Mouse (Mus musculus): ENCODE results near the gene E130308A19Rik. TPM values are rescaled to one million over a fixed set of nuclear protein-coding genes. Genes with fewer than 3 reads are reported as not detected.

The E130308A19Rik gene
- polyA plus RNA-seq, 1 experiment from 2014 or later = 45.7 TPM

- Histone ChIP-seq H3K27ac (replicated peaks) (no peak overlapping the region), H3K27me3 (replicated peaks) (no peaks in the 10 kb centered on the region), H3K4me2 (no peak overlapping the region), H3K4me1 (no peaks in the 10 kb centered on the region), H3K9ac (replicated peaks) (no peak overlapping the region), H3K9me3 (replicated peaks) (no peaks in the 10 kb centered on the region), H3K4me3 (replicated peaks) (no peak overlapping the region), H3K36me3 (peaks cover 9% of the 10 kb centered on the region; the same call in 1 of the 2 replicates)
- 76% methylated on average over 3 of the region's 3 CpGs for WGBS
- ATAC-seq (ENCODE audit: low FRiP score) = no peak
Measured at GRCm38 (mm10) chr4:59604892-59605291, 21.1 kb upstream of the E130308A19Rik start.

- H3K4me3 ChIP-seq (replicated peaks) = no peak overlapping the region
- ATAC-seq (ENCODE audit: low FRiP score) = no peak
- no peaks in the 10 kb centered on the region for H3K4me1 ChIP-seq
- 93% methylated on average over 3 of the region's 3 CpGs for WGBS
- H3K9ac ChIP-seq (replicated peaks) = no peak overlapping the region
- H3K36me3 ChIP-seq = peaks cover 9% of the 10 kb centered on the region; the same call in 1 of the 2 replicates
- H3K27ac ChIP-seq (replicated peaks) = no peak overlapping the region
- H3K27me3 ChIP-seq (replicated peaks) = no peaks in the 10 kb centered on the region
- no peak overlapping the region for H3K4me2 ChIP-seq
- H3K9me3 ChIP-seq (replicated peaks) = no peaks in the 10 kb centered on the region
Measured at GRCm38 (mm10) chr4:59605501-59605900, 20.5 kb upstream of the E130308A19Rik start.

GRCm38 (mm10) chr4:59610411-59610810 is 15.6 kb upstream of the E130308A19Rik start:
- WGBS = 75% methylated on average over 3 of the region's 3 CpGs
- no peak overlapping the region for H3K4me2 ChIP-seq
- H3K27ac ChIP-seq (replicated peaks) = no peak overlapping the region
- H3K9me3 ChIP-seq (replicated peaks) = no peaks in the 10 kb centered on the region
- no peaks in the 10 kb centered on the region for H3K4me1 ChIP-seq
- H3K9ac ChIP-seq (replicated peaks) = no peak overlapping the region
- no peak overlapping the region for H3K4me3 ChIP-seq (replicated peaks)
- peaks cover 16% of the 10 kb centered on the region for H3K36me3 ChIP-seq
- H3K27me3 ChIP-seq (replicated peaks) = no peaks in the 10 kb centered on the region
- ATAC-seq (ENCODE audit: low FRiP score) = no peak

GRCm38 (mm10) chr4:59614986-59615385 is 11.0 kb upstream of the E130308A19Rik start:
- no peaks in the 10 kb centered on the region for H3K9me3 ChIP-seq (replicated peaks)
- H3K36me3 ChIP-seq = peaks cover 13% of the 10 kb centered on the region
- no peak overlapping the region for H3K9ac ChIP-seq (replicated peaks)
- no peak for ATAC-seq (ENCODE audit: low FRiP score)
- no peak overlapping the region for H3K4me2 ChIP-seq
- H3K27ac ChIP-seq (replicated peaks) = no peak overlapping the region
- 47% methylated on average over 1 of the region's 1 CpGs for WGBS
- no peaks in the 10 kb centered on the region for H3K4me1 ChIP-seq
- H3K4me3 ChIP-seq (replicated peaks) = no peak overlapping the region
- H3K27me3 ChIP-seq (replicated peaks) = no peaks in the 10 kb centered on the region

GRCm38 (mm10) chr4:59619611-59620245 is 6.3 kb upstream of the E130308A19Rik start:
- Histone ChIP-seq H3K9ac (replicated peaks) (no peak overlapping the region), H3K4me3 (replicated peaks) (no peak overlapping the region), H3K4me1 (no peaks in the 10 kb centered on the region), H3K27ac (replicated peaks) (no peak overlapping the region), H3K9me3 (replicated peaks) (no peaks in the 10 kb centered on the region), H3K4me2 (no peak overlapping the region), H3K36me3 (no peaks in the 10 kb centered on the region), H3K27me3 (replicated peaks) (no peaks in the 10 kb centered on the region)
- ATAC-seq (ENCODE audit: low FRiP score) = no peak
- WGBS = 89% methylated on average over 5 of the region's 5 CpGs

- H3K36me3 ChIP-seq = no peaks in the 10 kb centered on the region
- H3K4me2 ChIP-seq = peak overlapping the region; percentile 68
- WGBS = under 1% methylated on average over 18 of the region's 18 CpGs
- ATAC-seq (ENCODE audit: low FRiP score) = no peak; the same call in 1 of the 2 replicates
- peak overlapping the region; percentile 93 for H3K27ac ChIP-seq (replicated peaks)
- no peaks in the 10 kb centered on the region for H3K27me3 ChIP-seq (replicated peaks)
- peak overlapping the region; percentile 95 for H3K4me3 ChIP-seq (replicated peaks)
- H3K4me1 ChIP-seq = peaks cover 25% of the 10 kb centered on the region
- H3K9ac ChIP-seq (replicated peaks) = peak overlapping the region; percentile 97
- no peaks in the 10 kb centered on the region for H3K9me3 ChIP-seq (replicated peaks)
Measured at GRCm38 (mm10) chr4:59625676-59625997, 374 bp upstream of the E130308A19Rik start.

GRCm38 (mm10) chr4:59628255-59628654 is 2.2 kb downstream of the E130308A19Rik start:
- Histone ChIP-seq H3K27me3 (replicated peaks) (no peaks in the 10 kb centered on the region), H3K4me2 (peak overlapping the region; percentile 32), H3K9me3 (replicated peaks) (no peaks in the 10 kb centered on the region), H3K9ac (replicated peaks) (no peak overlapping the region; the same call in 1 of the 2 replicates), H3K27ac (replicated peaks) (no peak overlapping the region), H3K4me1 (peaks cover 28% of the 10 kb centered on the region), H3K4me3 (replicated peaks) (no peak overlapping the region), H3K36me3 (no peaks in the 10 kb centered on the region)
- no peak for ATAC-seq (ENCODE audit: low FRiP score)
- WGBS = 24% methylated on average over 4 of the region's 4 CpGs

GRCm38 (mm10) chr4:59629076-59629874 is 3.3 kb downstream of the E130308A19Rik start:
- Histone ChIP-seq H3K27me3 (replicated peaks) (no peaks in the 10 kb centered on the region), H3K4me1 (peaks cover 33% of the 10 kb centered on the region), H3K36me3 (no peaks in the 10 kb centered on the region), H3K9ac (replicated peaks) (no peak overlapping the region), H3K27ac (replicated peaks) (no peak overlapping the region), H3K4me3 (replicated peaks) (no peak overlapping the region), H3K9me3 (replicated peaks) (no peaks in the 10 kb centered on the region), H3K4me2 (peak overlapping the region; percentile 26)
- ATAC-seq (ENCODE audit: low FRiP score) = no peak
- 7% methylated on average over 7 of the region's 7 CpGs for whole genome bisulfite sequencing

GRCm38 (mm10) chr4:59630122-59630521 is 4.1 kb downstream of the E130308A19Rik start:
- peak overlapping the region; percentile 37; the same call in 1 of the 2 replicates for H3K27ac ChIP-seq (replicated peaks)
- no peaks in the 10 kb centered on the region for H3K36me3 ChIP-seq
- no peaks in the 10 kb centered on the region for H3K27me3 ChIP-seq (replicated peaks)
- H3K4me1 ChIP-seq = peaks cover 36% of the 10 kb centered on the region
- no peak overlapping the region for H3K4me2 ChIP-seq
- 43% methylated on average over 9 of the region's 9 CpGs for WGBS
- ATAC-seq (ENCODE audit: low FRiP score) = no peak
- H3K4me3 ChIP-seq (replicated peaks) = no peak overlapping the region
- H3K9ac ChIP-seq (replicated peaks) = no peak overlapping the region
- no peaks in the 10 kb centered on the region for H3K9me3 ChIP-seq (replicated peaks)

GRCm38 (mm10) chr4:59634532-59634931 is 8.5 kb downstream of the E130308A19Rik start:
- no peak for ATAC-seq (ENCODE audit: low FRiP score)
- Histone ChIP-seq H3K27me3 (replicated peaks) (no peaks in the 10 kb centered on the region), H3K9me3 (replicated peaks) (no peaks in the 10 kb centered on the region), H3K36me3 (no peaks in the 10 kb centered on the region), H3K27ac (replicated peaks) (no peak overlapping the region), H3K4me1 (peaks cover 17% of the 10 kb centered on the region), H3K4me2 (no peak overlapping the region), H3K9ac (replicated peaks) (no peak overlapping the region), H3K4me3 (replicated peaks) (no peak overlapping the region)
- 72% methylated on average over 1 of the region's 1 CpGs for WGBS

- Histone ChIP-seq H3K9ac (replicated peaks) (no peak overlapping the region), H3K9me3 (replicated peaks) (no peaks in the 10 kb centered on the region), H3K4me1 (peaks cover 13% of the 10 kb centered on the region), H3K4me3 (replicated peaks) (no peak overlapping the region), H3K27me3 (replicated peaks) (no peaks in the 10 kb centered on the region), H3K36me3 (no peaks in the 10 kb centered on the region), H3K27ac (replicated peaks) (no peak overlapping the region), H3K4me2 (no peak overlapping the region)
- ATAC-seq (ENCODE audit: low FRiP score) = no peak
Measured at GRCm38 (mm10) chr4:59639163-59639562, 13.2 kb downstream of the E130308A19Rik start.

- WGBS = 86% methylated on average over 2 of the region's 2 CpGs
- Histone ChIP-seq H3K27me3 (replicated peaks) (no peaks in the 10 kb centered on the region), H3K9ac (replicated peaks) (no peak overlapping the region), H3K4me1 (peaks cover 18% of the 10 kb centered on the region), H3K27ac (replicated peaks) (no peak overlapping the region), H3K36me3 (no peaks in the 10 kb centered on the region), H3K4me2 (no peak overlapping the region), H3K9me3 (replicated peaks) (no peaks in the 10 kb centered on the region), H3K4me3 (replicated peaks) (no peak overlapping the region)
- ATAC-seq (ENCODE audit: low FRiP score) = no peak
Measured at GRCm38 (mm10) chr4:59640720-59641119, 14.7 kb downstream of the E130308A19Rik start.

Measured in neural tube, embryonic 15.5 days (tissue).